Mouse (Mus musculus): ENCODE measurements around the gene Kpna7. TPM values are rescaled to one million over a fixed set of nuclear protein-coding genes. Genes with fewer than 3 reads are reported as not detected.
A peak's percentile ranks its signal among the peaks of the same experiment; 100 is the strongest.
"Not testable (repeated sequence)": the region's sequence is repeated elsewhere in the genome, so short reads cannot be mapped to it uniquely, and the experiment has no call there.

The Kpna7 gene
- polyA plus RNA-seq, 1 experiment from 2014 or later = 0.17 TPM

GRCm38 (mm10) chr5:145059524-145059923 is 24.3 kb downstream of the Kpna7 start:
- TF ChIP-seq CTCF (IDR thresholded peaks at IDR 0.05; ENCODE audit: low read depth) (no peak), EP300 (optimal IDR thresholded peaks at IDR 0.05) (no peak)
- H3K27ac ChIP-seq (replicated peaks) = no peak overlapping the region
- no peaks in the 10 kb centered on the region for H3K36me3 ChIP-seq (ENCODE audit: control insufficient read depth, insufficient read depth, low read length)
- no peak overlapping the region for H3K4me2 ChIP-seq (replicated peaks; ENCODE audit: low read depth)
- ATAC-seq (ENCODE audit: low FRiP score, low TSS enrichment) (no peak), DNase-seq (ENCODE audit: low spot score) (no peak)
- no peaks in the 10 kb centered on the region for H3K9me3 ChIP-seq (ENCODE audit: control insufficient read depth, low read length)
- H3K9ac ChIP-seq (ENCODE audit: low read length) = no peak overlapping the region
- H3K27me3 ChIP-seq (ENCODE audit: control insufficient read depth, insufficient read depth, low read length) = no peaks in the 10 kb centered on the region
- no peaks in the 10 kb centered on the region for H3K4me1 ChIP-seq (replicated peaks; ENCODE audit: control insufficient read depth, insufficient read depth)
- no peak overlapping the region for H3K4me3 ChIP-seq (ENCODE audit: low read depth, low read length)
- WGBS = 70% methylated on average over 2 of the region's 2 CpGs

GRCm38 (mm10) chr5:145058722-145059121 is 25.1 kb downstream of the Kpna7 start:
- H3K4me1 ChIP-seq (replicated peaks; ENCODE audit: control insufficient read depth, insufficient read depth) = no peaks in the 10 kb centered on the region
- TF ChIP-seq EP300 (optimal IDR thresholded peaks at IDR 0.05) = no peak
- TF ChIP-seq CTCF (IDR thresholded peaks at IDR 0.05; ENCODE audit: low read depth) = no peak
- H3K9ac ChIP-seq (ENCODE audit: low read length) = no peak overlapping the region
- no peak overlapping the region for H3K4me3 ChIP-seq (ENCODE audit: low read depth, low read length)
- no peak for DNase-seq (ENCODE audit: low spot score)
- no peak for ATAC-seq (ENCODE audit: low FRiP score, low TSS enrichment)
- no peak overlapping the region for H3K27ac ChIP-seq (replicated peaks)
- no peak overlapping the region for H3K4me2 ChIP-seq (replicated peaks; ENCODE audit: low read depth)
- WGBS = 87% methylated on average over 7 of the region's 7 CpGs
- H3K27me3 ChIP-seq (ENCODE audit: control insufficient read depth, insufficient read depth, low read length) = no peaks in the 10 kb centered on the region
- H3K9me3 ChIP-seq (ENCODE audit: control insufficient read depth, low read length) = no peaks in the 10 kb centered on the region
- H3K36me3 ChIP-seq (ENCODE audit: control insufficient read depth, insufficient read depth, low read length) = no peaks in the 10 kb centered on the region

- no peak for TF ChIP-seq CTCF (IDR thresholded peaks at IDR 0.05; ENCODE audit: low read depth)
- Histone ChIP-seq H3K4me1 (replicated peaks; ENCODE audit: control insufficient read depth, insufficient read depth) (no peaks in the 10 kb centered on the region), H3K27me3 (ENCODE audit: control insufficient read depth, insufficient read depth, low read length) (no peaks in the 10 kb centered on the region), H3K36me3 (ENCODE audit: control insufficient read depth, insufficient read depth, low read length) (no peaks in the 10 kb centered on the region), H3K27ac (replicated peaks) (no peak overlapping the region), H3K9me3 (ENCODE audit: control insufficient read depth, low read length) (no peaks in the 10 kb centered on the region), H3K4me2 (replicated peaks; ENCODE audit: low read depth) (no peak overlapping the region), H3K9ac (ENCODE audit: low read length) (no peak overlapping the region), H3K4me3 (ENCODE audit: low read depth, low read length) (no peak overlapping the region)
- 83% methylated on average over 8 of the region's 8 CpGs for WGBS
- DNase-seq (ENCODE audit: low spot score) (no peak), ATAC-seq (ENCODE audit: low FRiP score, low TSS enrichment) (no peak)
Observed at GRCm38 (mm10) chr5:145057907-145058306, 25.9 kb downstream of the Kpna7 start.

- H3K4me2 ChIP-seq (replicated peaks; ENCODE audit: low read depth); H3K4me3 ChIP-seq (ENCODE audit: low read depth, low read length); H3K9me3 ChIP-seq (ENCODE audit: control insufficient read depth, low read length); ATAC-seq (ENCODE audit: low FRiP score, low TSS enrichment); H3K9ac ChIP-seq (ENCODE audit: low read length); H3K4me1 ChIP-seq (replicated peaks; ENCODE audit: control insufficient read depth, insufficient read depth); H3K27me3 ChIP-seq (ENCODE audit: control insufficient read depth, insufficient read depth, low read length); DNase-seq (ENCODE audit: low spot score); H3K36me3 ChIP-seq (ENCODE audit: control insufficient read depth, insufficient read depth, low read length); H3K27ac ChIP-seq (replicated peaks): not testable (repeated sequence)
- 37% methylated on average over 3 of the region's 3 CpGs for WGBS
Observed at GRCm38 (mm10) chr5:145054187-145054586, 29.6 kb downstream of the Kpna7 start.

GRCm38 (mm10) chr5:145042690-145043089 is 41.1 kb downstream of the Kpna7 start, which contains the start of gene 1700018F24Rik:
Gene 1700018F24Rik, plus strand, starts transcription at chr5:145042990.
- not testable (repeated sequence) for H3K36me3 ChIP-seq (ENCODE audit: control insufficient read depth, insufficient read depth, low read length); H3K4me3 ChIP-seq (ENCODE audit: low read depth, low read length); ATAC-seq (ENCODE audit: low FRiP score, low TSS enrichment); H3K4me1 ChIP-seq (replicated peaks; ENCODE audit: control insufficient read depth, insufficient read depth); DNase-seq (ENCODE audit: low spot score); H3K27me3 ChIP-seq (ENCODE audit: control insufficient read depth, insufficient read depth, low read length); H3K9me3 ChIP-seq (ENCODE audit: control insufficient read depth, low read length); H3K27ac ChIP-seq (replicated peaks); H3K9ac ChIP-seq (ENCODE audit: low read length); H3K4me2 ChIP-seq (replicated peaks; ENCODE audit: low read depth)
- WGBS = 43% methylated on average over 2 of the region's 3 CpGs

GRCm38 (mm10) chr5:145041628-145042027 is 42.2 kb downstream of the Kpna7 start:
- TF ChIP-seq EP300 (optimal IDR thresholded peaks at IDR 0.05) (no peak), CTCF (IDR thresholded peaks at IDR 0.05; ENCODE audit: low read depth) (peak; percentile 63)
- WGBS = 43% methylated on average over 4 of the region's 4 CpGs
- Histone ChIP-seq H3K9ac (ENCODE audit: low read length) (no peak overlapping the region), H3K27me3 (ENCODE audit: control insufficient read depth, insufficient read depth, low read length) (no peaks in the 10 kb centered on the region), H3K9me3 (ENCODE audit: control insufficient read depth, low read length) (no peaks in the 10 kb centered on the region), H3K36me3 (ENCODE audit: control insufficient read depth, insufficient read depth, low read length) (no peaks in the 10 kb centered on the region), H3K4me1 (replicated peaks; ENCODE audit: control insufficient read depth, insufficient read depth) (no peaks in the 10 kb centered on the region), H3K4me3 (ENCODE audit: low read depth, low read length) (no peak overlapping the region), H3K4me2 (replicated peaks; ENCODE audit: low read depth) (no peak overlapping the region), H3K27ac (replicated peaks) (no peak overlapping the region)
- DNase-seq (ENCODE audit: low spot score) (peak; percentile 29), ATAC-seq (ENCODE audit: low FRiP score, low TSS enrichment) (no peak)

GRCm38 (mm10) chr5:145032391-145032790 is 51.4 kb downstream of the Kpna7 start, which contains the start of gene Gm4871:
Gene Gm4871, minus strand, starts transcription at chr5:145032754.
- not testable (repeated sequence) for H3K9ac ChIP-seq (ENCODE audit: low read length); H3K36me3 ChIP-seq (ENCODE audit: control insufficient read depth, insufficient read depth, low read length); H3K27ac ChIP-seq (replicated peaks); DNase-seq (ENCODE audit: low spot score); H3K4me2 ChIP-seq (replicated peaks; ENCODE audit: low read depth); H3K27me3 ChIP-seq (ENCODE audit: control insufficient read depth, insufficient read depth, low read length); H3K4me3 ChIP-seq (ENCODE audit: low read depth, low read length); H3K4me1 ChIP-seq (replicated peaks; ENCODE audit: control insufficient read depth, insufficient read depth); H3K9me3 ChIP-seq (ENCODE audit: control insufficient read depth, low read length); ATAC-seq (ENCODE audit: low FRiP score, low TSS enrichment)
- WGBS = 53% methylated on average over 4 of the region's 5 CpGs

GRCm38 (mm10) chr5:145030476-145030875 is 53.4 kb downstream of the Kpna7 start:
- H3K4me2 ChIP-seq (replicated peaks; ENCODE audit: low read depth); H3K4me3 ChIP-seq (ENCODE audit: low read depth, low read length); H3K36me3 ChIP-seq (ENCODE audit: control insufficient read depth, insufficient read depth, low read length); DNase-seq (ENCODE audit: low spot score); H3K4me1 ChIP-seq (replicated peaks; ENCODE audit: control insufficient read depth, insufficient read depth); H3K9ac ChIP-seq (ENCODE audit: low read length); H3K27ac ChIP-seq (replicated peaks); H3K27me3 ChIP-seq (ENCODE audit: control insufficient read depth, insufficient read depth, low read length); ATAC-seq (ENCODE audit: low FRiP score, low TSS enrichment); H3K9me3 ChIP-seq (ENCODE audit: control insufficient read depth, low read length): not testable (repeated sequence)
- 94% methylated on average over 1 of the region's 1 CpGs for WGBS

- DNase-seq (ENCODE audit: low spot score); ATAC-seq (ENCODE audit: low FRiP score, low TSS enrichment); H3K9me3 ChIP-seq (ENCODE audit: control insufficient read depth, low read length); H3K27ac ChIP-seq (replicated peaks); H3K4me2 ChIP-seq (replicated peaks; ENCODE audit: low read depth); H3K36me3 ChIP-seq (ENCODE audit: control insufficient read depth, insufficient read depth, low read length); H3K27me3 ChIP-seq (ENCODE audit: control insufficient read depth, insufficient read depth, low read length); H3K4me1 ChIP-seq (replicated peaks; ENCODE audit: control insufficient read depth, insufficient read depth); H3K4me3 ChIP-seq (ENCODE audit: low read depth, low read length); H3K9ac ChIP-seq (ENCODE audit: low read length): not testable (repeated sequence)
- 29% methylated on average over 1 of the region's 1 CpGs for WGBS
Observed at GRCm38 (mm10) chr5:145020712-145021111, 63.1 kb downstream of the Kpna7 start.
